Mouse (Mus musculus) embryonic stem cell, embryonic (primary cell): Measurements from ENCODE around the gene Hba-a1.
"Not testable (repeated sequence)": the region's sequence is repeated elsewhere in the genome, so short reads cannot be mapped to it uniquely, and the experiment has no call there.

Experiments used
- CTCF ChIA-PET, 4 experiments: fragments of 300-600 bp in 2 of 4; fragments of 350-600 bp in 2 of 4; sonication (Branson Sonifier 250); formaldehyde crosslinking; loops; one replicate each; lab custom pipeline; 2022; ENCODE audit warnings: inconsistent platforms in 2 of 4; lab: Charles Lee
- POLR2A ChIA-PET, 4 experiments: fragments of 300-600 bp in 2 of 4; fragments of 350-600 bp in 2 of 4; sonication (Branson Sonifier 250); formaldehyde crosslinking; loops; one replicate each; lab custom pipeline; 2022; ENCODE audit warnings: antibody characterized with exemption in 4 of 4, inconsistent platforms in 1 of 4; lab: Charles Lee

Gene Hba-a1

DNA sequence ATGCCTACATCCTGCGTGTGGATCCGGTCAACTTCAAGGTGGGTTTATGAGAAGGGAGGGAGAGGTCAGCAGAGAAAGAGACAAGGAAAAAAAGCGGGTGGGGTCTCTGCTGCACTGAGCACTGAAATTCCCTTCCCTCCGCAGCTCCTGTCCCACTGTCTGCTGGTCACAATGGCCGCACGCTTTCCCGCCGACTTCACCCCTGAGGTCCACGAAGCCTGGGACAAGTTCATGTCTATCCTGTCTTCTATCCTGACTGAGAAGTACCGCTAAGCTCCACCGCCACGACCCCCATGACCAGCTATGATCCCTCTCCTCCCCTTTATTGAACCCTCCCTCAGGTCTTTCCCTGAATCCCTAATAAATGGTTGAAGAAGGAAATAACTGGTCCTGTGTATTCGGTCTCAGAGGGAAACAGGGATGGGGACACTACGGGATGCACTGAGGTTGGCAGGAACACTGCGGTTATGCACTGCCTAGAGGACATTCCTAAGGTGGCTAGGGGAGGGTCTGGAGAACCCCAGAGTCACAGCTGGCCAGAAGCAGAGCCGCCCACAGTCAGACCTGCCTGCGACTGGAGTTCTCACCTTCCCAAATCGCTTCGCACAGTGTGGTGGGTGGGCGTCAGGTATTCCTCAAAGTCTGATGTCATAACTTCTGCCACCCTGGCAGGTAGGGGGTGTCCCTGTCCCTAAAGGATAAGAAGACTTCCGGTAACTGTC lies 5.4 kb upstream of the Hba-a1 start:
- ChIA-PET CTCF (interaction anchor here (0.5 to 1.3 kb wide), 9 partner anchors 9 to 314 kb away, joined by 3 to 4 read pairs (median 3); partner anchors contain the start of genes Hbq1b (in 2 of the 4) and Hbq1a (in 1 of the 4)), POLR2A (interaction anchor here in 3 of 4 experiments (0.6 to 2.0 kb wide), 6 partner anchors 10 to 545 kb away, joined by 3 to 15 read pairs (median 3); partner anchors contain the start of gene Nprl3 (in 2 of the 3))

GRCm38 (mm10) chr11:32278458-32278957 lies 4.8 kb upstream of the Hba-a1 start:
- CTCF ChIA-PET, result interaction anchor here in 1 of 4 experiments (1.1 kb wide), 1 partner anchor 46 kb away, joined by 3 read pairs; no protein-coding TSS in a partner anchor
- POLR2A ChIA-PET, result interaction anchor here in 2 of 4 experiments (1.3 to 2.0 kb wide), 2 partner anchors 11 kb away, joined by 3 to 15 read pairs; partner anchors contain the start of gene Nprl3 (in 2 of the 2)

DNA sequence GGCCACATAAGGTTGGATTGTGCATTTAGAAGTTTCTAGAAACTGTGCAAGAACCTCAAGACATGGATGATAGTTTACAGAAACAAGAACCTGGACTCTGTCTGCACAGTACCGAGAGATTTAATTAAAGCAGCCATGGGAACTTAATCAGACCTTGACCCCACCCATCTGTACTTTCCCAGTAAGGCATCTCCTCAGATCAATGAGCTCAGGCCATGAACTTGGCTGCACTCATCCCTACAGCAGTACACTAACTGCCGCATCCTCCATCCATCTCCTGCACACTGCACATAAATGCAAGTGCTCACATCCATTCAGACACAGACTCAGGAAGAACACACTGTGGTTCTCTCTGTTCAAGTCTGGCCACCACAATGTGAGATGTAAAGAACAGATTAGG lies 2.7 kb upstream of the Hba-a1 start:
- ChIA-PET POLR2A (no interaction called here), CTCF (interaction anchor here in 1 of 4 experiments (0.6 kb wide), 1 partner anchor 19 kb away, joined by 3 read pairs; the partner anchor contains the start of gene Hbq1a)

DNA sequence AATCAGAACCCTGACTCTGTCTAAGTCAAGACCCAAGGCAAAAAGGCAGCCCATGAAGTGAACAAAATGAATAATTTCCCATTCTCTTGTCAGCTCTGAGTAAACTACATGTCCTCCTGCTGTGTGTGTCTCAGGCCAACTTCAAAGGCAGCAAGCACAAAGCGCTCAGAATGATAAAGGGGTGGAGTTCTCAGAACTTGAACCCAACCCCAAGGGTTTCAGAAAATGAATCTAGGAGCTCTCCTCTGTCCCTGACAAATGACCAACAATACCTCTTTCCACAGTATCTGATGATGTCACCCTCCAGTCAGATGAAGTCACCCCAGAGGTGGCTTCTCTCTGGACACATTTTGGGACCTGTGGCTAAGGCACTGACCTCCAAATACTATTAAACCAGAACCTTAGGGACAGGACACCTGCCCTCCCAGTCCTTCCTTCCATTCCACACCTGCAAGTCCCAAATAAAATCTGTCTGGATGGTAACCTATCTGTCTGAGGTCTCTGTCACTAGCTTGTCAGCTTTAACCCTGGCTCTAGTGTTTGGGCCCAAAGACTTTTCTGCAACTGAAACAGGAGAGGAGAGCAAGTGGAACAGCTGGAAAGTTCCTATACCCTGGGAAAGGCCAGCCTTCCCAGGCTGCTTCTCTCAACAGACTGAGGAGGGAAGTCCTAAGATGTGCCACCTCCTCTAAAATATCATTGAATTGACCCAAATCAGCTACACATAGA lies 1.7 kb upstream of the Hba-a1 start:
- ChIA-PET POLR2A (interaction anchor here in 1 of 4 experiments (0.6 kb wide), 1 partner anchor 17 kb away, joined by 4 read pairs; no protein-coding TSS in a partner anchor), CTCF (interaction anchor here in 1 of 4 experiments (0.6 kb wide), 1 partner anchor 490 kb away, joined by 3 read pairs; no protein-coding TSS in a partner anchor)

- POLR2A ChIA-PET, result interaction anchor here in 1 of 4 experiments (0.8 kb wide), 1 partner anchor 22 kb away, joined by 3 read pairs; no protein-coding TSS in a partner anchor
- CTCF ChIA-PET, result interaction anchor here in 1 of 4 experiments (0.7 kb wide), 2 partner anchors 47 to 102 kb away, joined by 3 to 6 read pairs; no protein-coding TSS in a partner anchor
Measured at GRCm38 (mm10) chr11:32284582-32284981, 1.3 kb downstream of the Hba-a1 start.

DNA sequence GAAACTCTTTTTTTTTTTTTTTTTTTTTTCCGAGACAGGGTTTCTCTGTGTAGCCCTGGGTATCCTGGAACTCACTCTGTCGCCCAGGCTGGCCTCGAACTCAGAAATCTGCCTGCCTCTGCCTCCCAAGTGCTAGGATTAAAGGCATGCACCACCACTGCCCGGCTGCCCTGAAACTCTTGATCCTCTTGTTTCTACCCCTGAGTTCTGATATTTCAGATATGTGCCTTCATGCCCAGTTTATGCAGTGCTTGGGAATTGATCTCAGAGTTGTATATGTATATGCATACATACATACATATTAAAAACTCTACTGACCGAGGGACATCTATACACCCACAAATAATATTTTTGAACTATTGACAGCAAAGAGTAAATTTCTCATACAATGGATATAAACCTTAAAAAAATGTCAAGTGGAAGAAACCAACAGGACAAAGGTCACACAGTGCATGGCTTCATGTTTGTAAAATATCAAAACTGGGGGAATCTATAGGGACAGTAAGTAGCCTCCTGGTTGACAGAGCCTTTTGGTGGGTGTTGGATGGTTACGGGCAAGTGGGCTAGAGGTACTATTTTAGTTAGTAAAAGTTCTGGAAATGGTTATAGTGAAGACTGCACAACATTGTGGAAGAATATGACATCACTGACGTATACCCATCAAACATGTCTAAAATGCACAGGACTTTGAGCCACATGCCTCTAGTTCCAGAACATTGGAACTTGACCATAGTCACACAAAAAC lies 1.9 kb downstream of the Hba-a1 start:
- CTCF ChIA-PET, result interaction anchor here in 1 of 4 experiments (0.7 kb wide), 2 partner anchors 48 to 103 kb away, joined by 3 to 6 read pairs; no protein-coding TSS in a partner anchor
- POLR2A ChIA-PET, result interaction anchor here in 1 of 4 experiments (0.8 kb wide), 1 partner anchor 22 kb away, joined by 3 read pairs; no protein-coding TSS in a partner anchor

- POLR2A ChIA-PET, result not testable (repeated sequence)
Measured at GRCm38 (mm10) chr11:32285887-32286286, 2.6 kb downstream of the Hba-a1 start.

GRCm38 (mm10) chr11:32286695-32287492 lies 3.6 kb downstream of the Hba-a1 start, which contains the start of gene Hbq1b:
TSS of gene Hbq1b (plus strand) at chr11:32286965.
- ChIA-PET CTCF (interaction anchor here (0.6 to 1.7 kb wide), 46 partner anchors 9 to 1684 kb away, joined by 3 to 49 read pairs (median 4); partner anchors contain the start of genes Hbq1a (in 3 of the 4) and Nprl3 (in 1 of the 4)), POLR2A (interaction anchor here in 3 of 4 experiments (0.6 to 1.7 kb wide), 9 partner anchors 13 to 346 kb away, joined by 3 to 8 read pairs (median 5); partner anchors contain the start of genes Nprl3 (in 3 of the 3), Hbq1a (in 1 of the 3) and Snrnp25 (in 1 of the 3))

More at GRCm38 (mm10) chr11:32285887-32286286, 2.6 kb downstream of the Hba-a1 start:
- CTCF ChIA-PET, result interaction anchor here in 1 of 4 experiments (1.2 kb wide), 1 partner anchor 37 kb away, joined by 6 read pairs; no protein-coding TSS in a partner anchor

GRCm38 (mm10) chr11:32287493-32287825 lies 4.1 kb downstream of the Hba-a1 start:
- ChIA-PET CTCF (interaction anchor here (0.7 to 1.7 kb wide), 16 partner anchors 10 to 346 kb away, joined by 3 to 25 read pairs (median 4); partner anchors contain the start of gene Hbq1a (in 1 of the 4)), POLR2A (interaction anchor here in 3 of 4 experiments (0.6 to 1.7 kb wide), 6 partner anchors 19 to 95 kb away, joined by 3 to 8 read pairs (median 5); partner anchors contain the start of genes Nprl3 (in 2 of the 3) and Snrnp25 (in 1 of the 3))

- POLR2A ChIA-PET, result interaction anchor here in 2 of 4 experiments (0.6 to 1.1 kb wide), 5 partner anchors 20 to 325 kb away, joined by 3 to 6 read pairs (median 3); no protein-coding TSS in a partner anchor
- CTCF ChIA-PET, result interaction anchor here (0.6 to 1.3 kb wide), 7 partner anchors 28 to 599 kb away, joined by 3 to 9 read pairs (median 4); no protein-coding TSS in a partner anchor
Measured at GRCm38 (mm10) chr11:32292819-32293218, 9.5 kb downstream of the Hba-a1 start.

GRCm38 (mm10) chr11:32293479-32293878 lies 10.2 kb downstream of the Hba-a1 start:
- CTCF ChIA-PET, result interaction anchor here in 1 of 4 experiments (1.3 kb wide), 1 partner anchor 10 kb away, joined by 4 read pairs; no protein-coding TSS in a partner anchor
- POLR2A ChIA-PET, result interaction anchor here in 1 of 4 experiments (0.6 kb wide), 2 partner anchors 145 to 324 kb away, joined by 3 read pairs; no protein-coding TSS in a partner anchor

DNA sequence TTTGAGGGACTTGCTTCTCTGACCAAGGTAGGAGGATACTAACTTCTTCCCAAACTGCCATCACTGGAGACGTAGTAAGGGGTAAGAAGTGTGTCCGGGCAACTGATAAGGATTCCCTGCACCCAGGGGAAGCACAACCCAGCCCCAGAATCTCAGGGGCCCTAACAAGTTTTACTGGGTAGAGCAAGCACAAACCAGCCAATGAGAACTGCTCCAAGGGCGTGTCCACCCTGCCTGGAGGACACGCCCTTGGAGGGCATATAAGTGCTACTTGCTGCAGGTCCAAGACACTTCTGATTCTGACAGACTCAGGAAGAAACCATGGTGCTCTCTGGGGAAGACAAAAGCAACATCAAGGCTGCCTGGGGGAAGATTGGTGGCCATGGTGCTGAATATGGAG lies 12.9 kb downstream of the Hba-a1 start, which contains the start of gene Hba-a2:
Gene Hba-a2, plus strand, starts transcription at position 287 of the 400 bp plus-strand sequence.
- POLR2A ChIA-PET, result interaction anchor here in 1 of 4 experiments (0.6 kb wide), 1 partner anchor 25 kb away, joined by 4 read pairs; no protein-coding TSS in a partner anchor
- CTCF ChIA-PET, result not testable (repeated sequence)

- CTCF ChIA-PET, result interaction anchor here in 1 of 4 experiments (1.2 kb wide), 1 partner anchor 11 kb away, joined by 6 read pairs; the partner anchor contains the start of gene Hbq1b
Measured at GRCm38 (mm10) chr11:32297417-32297816, 14.1 kb downstream of the Hba-a1 start.

DNA sequence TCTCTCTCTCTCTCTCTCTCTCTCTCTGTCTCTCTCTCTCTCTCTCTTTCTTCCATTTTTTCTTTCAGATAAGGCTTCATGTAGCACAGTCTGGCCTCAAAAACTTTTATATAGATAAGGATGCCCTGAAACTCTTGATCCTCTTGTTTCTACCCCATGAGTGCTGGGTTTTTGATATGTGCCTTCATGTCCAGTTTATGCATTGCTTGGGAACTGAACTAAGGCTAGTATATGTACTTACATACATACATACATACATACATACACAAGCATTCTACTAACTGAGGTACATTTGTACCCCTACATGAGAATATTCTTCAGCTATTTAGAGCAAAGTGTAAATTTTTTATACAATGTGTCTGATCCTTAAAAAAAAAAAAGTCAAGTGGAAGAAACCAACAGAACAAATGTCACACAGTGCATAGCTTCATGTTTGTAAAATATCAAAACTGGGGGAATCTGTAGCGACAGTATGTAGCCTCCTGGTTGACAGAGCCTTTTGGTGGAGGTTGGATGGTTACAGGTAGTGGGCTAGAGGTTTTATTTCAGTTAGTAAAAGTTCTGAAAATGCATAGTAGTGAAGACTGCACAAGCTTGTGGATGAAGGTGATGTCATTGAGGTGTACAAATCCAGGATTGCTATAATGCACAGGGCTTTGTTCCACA lies 14.7 kb downstream of the Hba-a1 start:
- POLR2A ChIA-PET, result no interaction called here

More at GRCm38 (mm10) chr11:32297417-32297816, 14.1 kb downstream of the Hba-a1 start:
- POLR2A ChIA-PET, result not testable (repeated sequence)

DNA sequence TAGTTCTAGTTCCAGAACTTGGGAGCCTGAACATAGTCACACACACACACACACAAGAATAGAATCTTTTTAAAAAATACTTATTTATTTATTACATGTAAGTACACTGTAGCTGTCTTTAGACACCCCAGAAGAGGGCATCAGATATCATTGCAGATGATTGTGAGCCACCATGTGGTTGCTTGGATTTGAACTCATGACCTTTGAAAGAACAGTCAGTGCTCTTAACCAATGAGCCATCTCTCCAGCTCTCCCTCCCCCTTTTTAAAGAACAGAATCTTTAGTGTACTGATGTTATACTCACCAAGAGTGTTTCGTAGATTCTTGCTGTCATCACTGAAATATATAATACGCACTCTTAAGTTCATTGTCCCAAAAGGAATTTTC lies 15.2 kb downstream of the Hba-a1 start:
- ChIA-PET POLR2A (no interaction called here), CTCF (interaction anchor here in 3 of 4 experiments (0.7 to 1.3 kb wide), 4 partner anchors 12 to 32 kb away, joined by 3 to 6 read pairs (median 4); partner anchors contain the start of gene Hbq1b (in 1 of the 3))

More for the DNA sequence above, 14.7 kb downstream of the Hba-a1 start:
- CTCF ChIA-PET, result interaction anchor here in 3 of 4 experiments (0.7 to 1.3 kb wide), 4 partner anchors 11 to 31 kb away, joined by 3 to 6 read pairs (median 4); partner anchors contain the start of gene Hbq1b (in 1 of the 3)
